Mouse (Mus musculus) lung, postnatal 0 days (tissue): ENCODE results near the gene Tceal5. TPM values are rescaled to one million over a fixed set of nuclear protein-coding genes. Genes with fewer than 3 reads are reported as not detected.

Source experiments
- ATAC-seq: fragments of 200-750 bp; cut with Nextera tagmentation; 2 replicates; pipeline ENCODE4 v1.8.0; 2017; ENCODE audit warnings: moderate library complexity
- DNase-seq: peaks from one replicate; pipeline ENCODE4 v3.0.0-alpha.2; 2016; ENCODE audit warnings: low spot score
- H3K27ac ChIP-seq: fragments of 300-500 bp; sonication (generic); 2 replicates; pipeline ENCODE4 v1.5.1; 2014; ENCODE audit warnings: antibody characterized with exemption, mild to moderate bottlenecking, low read length, mixed read lengths
- H3K27me3 ChIP-seq: fragments of 300-500 bp; sonication (generic); replicated peaks from 2 replicates; pipeline ENCODE4 v1.6.1; 2014; ENCODE audit warnings: low read length, mixed read lengths; ENCODE audit not compliant: insufficient read depth
- H3K36me3 ChIP-seq: fragments of 300-500 bp; sonication (generic); 2 replicates; pipeline ENCODE4 v1.6.1; 2014; ENCODE audit warnings: low read length, mixed read lengths; ENCODE audit not compliant: insufficient read depth
- H3K4me1 ChIP-seq: fragments of 300-500 bp; sonication (generic); 2 replicates; pipeline ENCODE4 v1.6.1; 2014; ENCODE audit warnings: antibody characterized with exemption, low read depth, low read length, mixed read lengths; ENCODE audit not compliant: insufficient read depth
- H3K4me2 ChIP-seq: fragments of 300-500 bp; sonication (generic); replicated peaks from 2 replicates; pipeline ENCODE4 v1.6.1; 2014; ENCODE audit warnings: low read depth, mild to moderate bottlenecking, low read length, moderate library complexity, mixed read lengths
- H3K4me3 ChIP-seq: fragments of 300-500 bp; sonication (generic); 2 replicates; pipeline ENCODE4 v1.5.1; 2014; ENCODE audit warnings: low read depth, low read length
- H3K9ac ChIP-seq: fragments of 300-500 bp; sonication (generic); replicated peaks from 2 replicates; pipeline ENCODE4 v1.6.1; 2014; ENCODE audit warnings: low read depth, mild to moderate bottlenecking
- H3K9me3 ChIP-seq: fragments of 300-500 bp; sonication (generic); 2 replicates; pipeline ENCODE4 v1.6.1; 2016; ENCODE audit warnings: low read length, mixed read lengths
- CTCF ChIP-seq: IDR thresholded peaks from 2 replicates; pipeline ENCODE4 v1.5.1; 2016; ENCODE audit warnings: antibody characterized with exemption, mild to moderate bottlenecking
- EP300 ChIP-seq: IDR thresholded peaks from 2 replicates; pipeline ENCODE4 v1.6.1; 2016; ENCODE audit warnings: antibody characterized with exemption, mild to moderate bottlenecking, control low read depth
- WGBS: fragments of 180-500 bp; shearing (Covaris S2); extraction: QIAGEN DNeasy Blood & Tissue Kit; methylation state at CpG from one replicate; pipeline ENCODE4 v1.1.7; 2014; 5-methylcytosine and 5-hydroxymethylcytosine counted together
- microRNA-seq: library from miRNA; unstranded; fragments of <30 nt; microRNA quantifications from one replicate; pipeline ENCODE4, GENCODE M21; 2016
- polyA plus RNA-seq: library from polyadenylated mRNA; unstranded; fragments of >200 nt; fragmentation: Nextera tagmentation; extraction: Ambion mirVana; gene quantifications from 2 replicates; pipeline ENCODE4 v1.2.1, GENCODE M21; 2015

The Tceal5 gene
- polyA plus RNA-seq, 1 experiment from 2014 or later, result 0.97 TPM

DNA sequence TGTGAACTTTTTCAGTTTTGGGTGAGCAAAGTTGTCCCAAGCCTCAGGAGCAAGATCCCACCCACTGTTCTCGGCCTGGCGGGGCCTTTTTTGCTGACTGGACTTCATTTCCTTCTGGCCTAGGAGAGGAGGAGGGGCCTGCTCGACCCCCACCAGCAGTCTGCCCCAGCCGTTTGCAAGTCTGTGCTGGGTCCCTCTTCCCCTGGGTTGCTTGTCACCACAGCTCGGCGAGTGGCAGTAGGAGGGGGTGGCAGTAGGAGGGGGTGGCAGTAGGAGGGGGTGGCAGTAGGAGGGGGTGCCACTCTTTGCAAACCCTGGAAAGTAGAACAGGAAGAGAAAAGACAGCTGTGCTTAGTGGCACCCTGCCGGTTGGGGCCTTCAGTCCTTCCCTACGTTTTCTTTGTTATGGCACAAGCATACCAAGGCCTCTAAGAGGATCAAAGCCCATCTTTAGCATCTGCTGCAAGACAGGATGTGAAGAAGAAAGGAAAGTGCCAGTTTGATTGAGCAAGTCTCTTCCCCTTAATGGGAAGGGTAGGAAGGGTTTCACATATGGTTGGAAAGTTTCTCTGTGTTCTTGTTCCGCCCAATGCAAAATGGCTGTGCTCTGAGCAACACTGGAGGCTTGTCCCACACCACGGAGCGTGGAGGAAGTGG is 22.7 kb downstream of the Tceal5 start:
- H3K27me3 ChIP-seq, result no peaks in the 10 kb centered on the region
- H3K36me3 ChIP-seq, result no peaks in the 10 kb centered on the region
- no peak for TF ChIP-seq EP300
- no peak for TF ChIP-seq CTCF
- ATAC-seq, result peak; percentile 38
- no peak overlapping the region for H3K27ac ChIP-seq
- DNase-seq, result peak; percentile 25
- WGBS, result 35% methylated on average over 11 of the region's 11 CpGs
- no peak overlapping the region for H3K4me3 ChIP-seq
- no peak overlapping the region for H3K9ac ChIP-seq
- no peak overlapping the region for H3K4me2 ChIP-seq
- no peaks in the 10 kb centered on the region for H3K4me1 ChIP-seq
- no peaks in the 10 kb centered on the region for H3K9me3 ChIP-seq

DNA sequence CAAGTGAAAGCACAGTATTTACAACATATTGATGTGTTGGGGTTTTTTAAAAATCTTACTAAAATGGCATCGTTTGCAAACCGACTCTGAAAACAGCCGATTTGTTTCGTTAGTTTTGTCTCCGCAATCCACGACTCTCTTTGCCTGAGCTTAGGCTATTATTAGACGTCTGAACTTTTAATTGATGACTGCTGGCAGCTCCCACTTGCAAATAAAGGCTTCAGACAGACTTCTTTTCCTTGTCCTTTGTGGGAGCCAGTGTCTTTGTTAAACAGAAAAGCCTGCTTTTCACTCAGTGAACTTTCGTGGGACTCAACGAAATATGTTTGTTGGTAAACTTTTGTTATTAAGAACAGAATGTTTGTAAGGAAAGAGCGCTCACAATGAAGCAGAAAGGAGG is 30.9 kb downstream of the Tceal5 start:
- H3K4me1 ChIP-seq, result no peaks in the 10 kb centered on the region
- H3K27ac ChIP-seq, result peak overlapping the region; percentile 89; the same call in 1 of the 2 replicates
- no peaks in the 10 kb centered on the region for H3K9me3 ChIP-seq
- H3K27me3 ChIP-seq, result no peaks in the 10 kb centered on the region
- peak overlapping the region; percentile 55 for H3K4me3 ChIP-seq
- WGBS, result 21% methylated on average over 10 of the region's 10 CpGs
- TF ChIP-seq CTCF (no peak), EP300 (no peak)
- ATAC-seq (no peak), DNase-seq (peak; percentile 39)
- 0 out of 2 replicates have a peak overlapping the region, but pooled peaks have one; percentile 8 for H3K9ac ChIP-seq
- peak overlapping the region; percentile 60 for H3K4me2 ChIP-seq
- H3K36me3 ChIP-seq, result no peaks in the 10 kb centered on the region

DNA sequence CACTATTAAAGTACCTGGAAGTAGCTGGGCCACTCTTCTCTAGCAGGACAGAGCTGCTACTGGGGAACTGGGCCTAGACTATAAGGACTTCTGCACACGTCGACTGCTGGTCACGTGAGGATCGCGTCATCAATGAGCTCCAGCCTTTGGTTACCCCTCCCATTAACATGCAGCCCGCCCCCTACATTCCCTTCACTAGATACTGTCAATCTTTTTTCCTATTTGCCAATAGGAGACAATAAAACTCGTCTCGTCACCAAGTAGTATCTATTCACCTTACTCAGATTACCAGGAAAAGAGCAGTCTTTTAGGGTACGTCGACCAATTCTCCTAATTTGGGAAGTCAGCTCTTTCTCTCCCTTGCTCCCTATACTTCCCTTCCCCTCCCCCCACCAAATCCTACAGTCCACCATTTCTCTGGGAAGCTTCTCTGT is 31.5 kb downstream of the Tceal5 start, which contains the start of gene Tceal8:
TSS of gene Tceal8 (minus strand) at position 225 of the 434 bp plus-strand sequence.
- H3K27ac ChIP-seq, result peak within 1 kb of the TSS; percentile 89
- DNase-seq (peak; percentile 95), ATAC-seq (peak; percentile 97)
- WGBS, result 10% methylated on average over 10 of the region's 10 CpGs
- no peaks in the 10 kb centered on the region for H3K4me1 ChIP-seq
- no peaks in the 10 kb centered on the region for H3K9me3 ChIP-seq
- no peaks in the 10 kb centered on the region for H3K27me3 ChIP-seq
- TF ChIP-seq CTCF (no peak), EP300 (no peak; the same call in 1 of the 2 replicates)
- peak within 1 kb of the TSS; percentile 58 for H3K9ac ChIP-seq
- peak within 1 kb of the TSS; percentile 55 for H3K4me3 ChIP-seq
- peak within 1 kb of the TSS; percentile 60 for H3K4me2 ChIP-seq
- H3K36me3 ChIP-seq, result no peaks in the 10 kb centered on the region

DNA sequence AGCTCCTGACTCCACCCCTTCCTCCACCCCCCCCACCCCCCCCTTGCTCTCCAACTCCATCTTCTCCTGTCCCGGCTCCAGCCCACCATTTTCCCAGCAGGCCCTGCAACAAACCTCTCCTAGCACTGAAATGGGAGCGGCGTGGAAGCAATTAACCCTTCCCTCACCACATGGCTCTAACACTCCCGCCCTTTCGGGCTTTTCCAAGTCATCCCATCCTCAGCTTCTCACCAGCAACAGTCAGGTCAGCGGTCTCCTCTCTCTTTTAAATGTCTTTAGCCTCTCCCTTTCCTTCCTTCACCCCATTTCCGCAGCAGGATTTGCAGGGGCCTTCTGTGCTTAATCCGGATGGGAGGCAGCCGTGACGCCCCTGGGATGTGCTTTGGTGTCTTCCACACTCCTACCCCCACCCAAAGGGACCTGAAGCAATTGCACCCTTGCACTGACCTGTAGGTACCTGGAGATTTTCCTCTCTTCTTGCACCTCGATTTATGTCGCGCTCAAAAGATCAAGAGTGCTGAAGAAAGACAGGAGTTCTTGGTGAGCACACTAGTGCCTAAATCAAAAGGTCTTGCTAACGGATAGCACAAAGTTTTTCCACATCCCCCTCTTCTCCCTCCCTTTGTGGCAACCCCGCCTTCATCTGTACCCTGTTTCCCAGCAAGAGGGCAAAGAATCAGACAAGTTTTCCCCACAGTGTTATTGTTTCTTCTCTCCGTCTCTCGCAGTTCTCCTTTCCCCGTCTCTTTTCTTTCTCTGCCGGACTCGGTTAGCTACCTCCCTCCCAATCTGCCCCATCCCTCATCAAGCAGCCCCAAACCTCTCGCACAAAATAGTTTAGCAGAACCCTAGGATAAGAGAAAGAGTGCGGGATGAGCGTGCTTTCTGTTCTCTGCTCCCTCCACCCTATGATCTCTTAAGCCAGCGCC is 32.2 kb downstream of the Tceal5 start:
- H3K4me2 ChIP-seq, result peak overlapping the region; percentile 60
- peak overlapping the region; percentile 89 for H3K27ac ChIP-seq
- DNase-seq (peak; percentile 88), ATAC-seq (peak; percentile 72)
- no peaks in the 10 kb centered on the region for H3K27me3 ChIP-seq
- peak overlapping the region; percentile 58 for H3K9ac ChIP-seq
- no peaks in the 10 kb centered on the region for H3K4me1 ChIP-seq
- TF ChIP-seq EP300 (no peak), CTCF (no peak)
- no peaks in the 10 kb centered on the region for H3K36me3 ChIP-seq
- no peaks in the 10 kb centered on the region for H3K9me3 ChIP-seq
- 20% methylated on average over 24 of the region's 24 CpGs for WGBS
- peak overlapping the region; percentile 55 for H3K4me3 ChIP-seq

DNA sequence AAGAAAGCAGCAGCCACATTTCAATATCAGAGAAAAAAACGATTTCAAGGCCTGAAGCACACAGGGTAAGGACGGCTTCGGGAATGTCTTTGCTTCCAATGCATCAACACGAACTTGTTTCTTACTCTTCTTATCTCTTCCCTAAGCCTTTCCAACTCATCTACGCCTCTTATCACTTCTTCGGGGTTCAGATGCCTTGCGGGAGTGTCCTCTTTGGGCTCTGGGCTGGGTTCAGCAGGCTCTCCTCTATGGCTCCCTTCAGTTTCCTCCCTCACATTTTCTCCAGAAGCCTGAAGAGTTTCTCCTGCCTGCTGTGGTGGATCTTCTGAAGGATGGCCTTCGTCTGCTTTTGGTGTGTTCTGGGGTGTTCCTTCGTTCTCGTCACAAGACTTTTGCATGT is 33.1 kb downstream of the Tceal5 start:
- no peaks in the 10 kb centered on the region for H3K36me3 ChIP-seq
- DNase-seq (no peak), ATAC-seq (no peak)
- no peak for TF ChIP-seq EP300
- no peaks in the 10 kb centered on the region for H3K4me1 ChIP-seq
- WGBS, result 43% methylated on average over 10 of the region's 10 CpGs
- no peaks in the 10 kb centered on the region for H3K27me3 ChIP-seq
- peak overlapping the region; percentile 60; the same call in 1 of the 2 replicates for H3K4me2 ChIP-seq
- no peak overlapping the region for H3K9ac ChIP-seq
- H3K27ac ChIP-seq, result no peak overlapping the region
- no peaks in the 10 kb centered on the region for H3K9me3 ChIP-seq
- H3K4me3 ChIP-seq, result no peak overlapping the region

Small RNAs within 50 kb of the gene (microRNA-seq; reads per million reads assigned to microRNA genes)
- not detected for gene Mir6383

Other genes with a start within 250 kb of the Tceal5 start
- gene Arxes2, start 210.1 kb downstream of the Tceal5 start, polyA plus RNA-seq, result 79.0 and 99.6 TPM in 2 replicates
- 5.6 and 6.8 TPM in 2 replicates for gene Arxes1, start 170.5 kb downstream of the Tceal5 start, polyA plus RNA-seq
- gene Bex2, start 135.6 kb downstream of the Tceal5 start, polyA plus RNA-seq, result 250 and 327 TPM in 2 replicates
- gene Nxf3, start 118.6 kb downstream of the Tceal5 start, polyA plus RNA-seq, result 0.07 and 0.08 TPM in 2 replicates
- gene Bex4, start 64.9 kb downstream of the Tceal5 start, polyA plus RNA-seq, result 223 and 297 TPM in 2 replicates
- 134 and 185 TPM in 2 replicates for gene Tceal8, start 31.5 kb downstream of the Tceal5 start, polyA plus RNA-seq
- gene Tceal7, start 10.9 kb upstream of the Tceal5 start, polyA plus RNA-seq, result 0.17 and 0.43 TPM in 2 replicates
- 16.7 and 17.1 TPM in 2 replicates for gene Bex1, start 11.6 kb upstream of the Tceal5 start, polyA plus RNA-seq
- gene Tceal9, start 41.2 kb upstream of the Tceal5 start, polyA plus RNA-seq, result 721 and 732 TPM in 2 replicates
- 275 and 314 TPM in 2 replicates for gene Bex3, start 66.4 kb upstream of the Tceal5 start, polyA plus RNA-seq